Mouse (Mus musculus) erythroblast, embryonic 14.5 days (primary cell): ENCODE results near the gene Asb13.

ENCODE experiments used
- GATA1 ChIP-seq: IDR thresholded peaks from 2 replicates; pipeline ENCODE4 v1.6.1; 2012; ENCODE audit warnings: low read length, inconsistent platforms, mixed read lengths
- TAL1 ChIP-seq: IDR thresholded peaks from 3 replicates; pipeline ENCODE4 v1.6.1; 2012; ENCODE audit warnings: low read length, inconsistent platforms, mixed read lengths

GRCm38 (mm10) chr13:3627139-3627538, 6.7 kb upstream of the Asb13 start:
- TF ChIP-seq GATA1: no peak
- TF ChIP-seq TAL1: no peak
